Mouse (Mus musculus): ENCODE measurements around the gene Gdf11. TPM values are rescaled to one million over a fixed set of nuclear protein-coding genes. Genes with fewer than 3 reads are reported as not detected.

Gdf11 gene
- polyA plus RNA-seq, 1 experiment: 17.0 TPM

- Histone ChIP-seq H3K36me3 (ENCODE audit: control insufficient read depth, insufficient read depth) (peaks cover 27% of the 10 kb centered on the region), H3K4me3 (ENCODE audit: insufficient read depth, poor library complexity, severe bottlenecking) (peak overlapping the region; percentile 96), H3ac (ENCODE audit: control insufficient read depth, insufficient read length, low read depth) (peak overlapping the region; percentile 67), H3K27me3 (ENCODE audit: control insufficient read depth, insufficient read depth, insufficient read length) (no peaks in the 10 kb centered on the region), H3K79me3 (ENCODE audit: low read depth) (peaks cover 40% of the 10 kb centered on the region), H3K79me2 (ENCODE audit: control insufficient read depth, insufficient read depth) (peaks cover 50% of the 10 kb centered on the region)
- no peak for TF ChIP-seq MYOD1 (IDR thresholded peaks at IDR 0.05; ENCODE audit: control insufficient read depth, insufficient read length, low read depth)
- no peak for TF ChIP-seq USF1 (IDR thresholded peaks at IDR 0.05; ENCODE audit: low read depth)
- TF ChIP-seq CTCF (IDR thresholded peaks at IDR 0.05; ENCODE audit: control insufficient read depth, insufficient read depth, insufficient read length): no peak
- no peak for TF ChIP-seq FOSL1 (IDR thresholded peaks at IDR 0.05; ENCODE audit: insufficient read depth, low read length, poor library complexity, severe bottlenecking)
- TF ChIP-seq CEBPB (IDR thresholded peaks at IDR 0.05; ENCODE audit: low read depth): no peak
- TF ChIP-seq MAX (IDR thresholded peaks at IDR 0.05): no peak
These were observed 17.4 kb upstream of the Gdf11 start for GRCm38 (mm10) chr10:128908778-128909448.

- H3K36me3 ChIP-seq (ENCODE audit: control insufficient read depth, insufficient read depth): no peaks in the 10 kb centered on the region
- no peak for TF ChIP-seq MYOG (IDR thresholded peaks at IDR 0.05; ENCODE audit: control insufficient read depth, extremely low read depth, insufficient read length)
- no peak for TF ChIP-seq CEBPB (IDR thresholded peaks at IDR 0.05; ENCODE audit: low read depth)
- TF ChIP-seq USF1 (IDR thresholded peaks at IDR 0.05; ENCODE audit: low read depth): no peak
- TF ChIP-seq MAX (IDR thresholded peaks at IDR 0.05): no peak
- TF ChIP-seq CTCF (IDR thresholded peaks at IDR 0.05; ENCODE audit: control insufficient read depth, insufficient read depth, insufficient read length): no peak
- TF ChIP-seq FOSL1 (IDR thresholded peaks at IDR 0.05; ENCODE audit: insufficient read depth, low read length, poor library complexity, severe bottlenecking): no peak
- no peak for TF ChIP-seq MYOD1 (IDR thresholded peaks at IDR 0.05; ENCODE audit: control insufficient read depth, insufficient read length, low read depth)
- H3ac ChIP-seq (ENCODE audit: control insufficient read depth, insufficient read length, low read depth): no peak overlapping the region
- H3K27me3 ChIP-seq (ENCODE audit: control insufficient read depth, insufficient read depth, insufficient read length): no peaks in the 10 kb centered on the region
- peaks cover 4% of the 10 kb centered on the region for H3K79me3 ChIP-seq (ENCODE audit: low read depth)
- peaks cover 9% of the 10 kb centered on the region for H3K79me2 ChIP-seq (ENCODE audit: control insufficient read depth, insufficient read depth)
- no peak overlapping the region for H3K4me3 ChIP-seq (ENCODE audit: insufficient read depth, poor library complexity, severe bottlenecking)
These were observed 13.3 kb upstream of the Gdf11 start for GRCm38 (mm10) chr10:128904812-128905211.

DNA sequence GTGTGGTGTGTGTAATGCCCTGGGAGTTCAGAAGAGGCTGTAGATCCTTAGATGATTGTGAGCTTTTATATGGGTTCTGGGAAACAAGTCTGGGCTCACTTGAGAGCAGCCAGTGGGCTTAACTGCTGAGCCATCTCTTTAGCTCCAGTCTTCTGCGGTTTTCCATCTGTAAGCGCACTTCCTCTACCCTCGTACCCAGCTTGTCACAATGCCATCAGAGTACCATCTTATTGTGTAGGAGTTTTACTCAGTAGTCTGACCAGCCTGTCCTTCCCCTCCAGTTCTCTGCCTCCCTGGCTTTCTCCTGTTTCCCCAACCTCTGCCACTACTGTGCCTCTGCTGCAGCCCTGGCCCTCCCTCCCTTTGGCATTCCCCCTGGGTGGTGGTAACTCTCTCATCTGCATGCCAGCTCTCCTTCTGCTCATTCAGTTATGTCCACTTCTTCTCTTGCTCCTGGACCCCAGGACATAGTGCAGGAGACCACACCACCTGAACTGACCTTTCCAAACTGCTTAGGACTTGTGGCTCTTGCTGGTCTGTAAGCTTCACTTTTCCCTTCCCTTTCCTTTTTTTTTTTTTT, 11.0 kb upstream of the Gdf11 start:
- Histone ChIP-seq H3ac (ENCODE audit: control insufficient read depth, insufficient read length, low read depth) (no peak overlapping the region), H3K79me2 (ENCODE audit: control insufficient read depth, insufficient read depth) (no peaks in the 10 kb centered on the region), H3K36me3 (ENCODE audit: control insufficient read depth, insufficient read depth) (no peaks in the 10 kb centered on the region), H3K27me3 (ENCODE audit: control insufficient read depth, insufficient read depth, insufficient read length) (no peaks in the 10 kb centered on the region), H3K4me3 (ENCODE audit: insufficient read depth, poor library complexity, severe bottlenecking) (no peak overlapping the region), H3K79me3 (ENCODE audit: low read depth) (no peaks in the 10 kb centered on the region)
- no peak for TF ChIP-seq FOSL1 (IDR thresholded peaks at IDR 0.05; ENCODE audit: insufficient read depth, low read length, poor library complexity, severe bottlenecking)
- no peak for TF ChIP-seq MAX (IDR thresholded peaks at IDR 0.05)
- no peak for TF ChIP-seq MYOG (IDR thresholded peaks at IDR 0.05; ENCODE audit: control insufficient read depth, extremely low read depth, insufficient read length)
- TF ChIP-seq MYOD1 (IDR thresholded peaks at IDR 0.05; ENCODE audit: control insufficient read depth, insufficient read length, low read depth): no peak
- no peak for TF ChIP-seq USF1 (IDR thresholded peaks at IDR 0.05; ENCODE audit: low read depth)
- no peak for TF ChIP-seq CTCF (IDR thresholded peaks at IDR 0.05; ENCODE audit: control insufficient read depth, insufficient read depth, insufficient read length)
- no peak for TF ChIP-seq CEBPB (IDR thresholded peaks at IDR 0.05; ENCODE audit: low read depth)

GRCm38 (mm10) chr10:128901409-128901808, 9.9 kb upstream of the Gdf11 start:
- TF ChIP-seq MAX (IDR thresholded peaks at IDR 0.05) (no peak), USF1 (IDR thresholded peaks at IDR 0.05; ENCODE audit: low read depth) (no peak), MYOD1 (IDR thresholded peaks at IDR 0.05; ENCODE audit: control insufficient read depth, insufficient read length, low read depth) (no peak), MYOG (IDR thresholded peaks at IDR 0.05; ENCODE audit: control insufficient read depth, extremely low read depth, insufficient read length) (no peak), CEBPB (IDR thresholded peaks at IDR 0.05; ENCODE audit: low read depth) (no peak), FOSL1 (IDR thresholded peaks at IDR 0.05; ENCODE audit: insufficient read depth, low read length, poor library complexity, severe bottlenecking) (no peak), CTCF (IDR thresholded peaks at IDR 0.05; ENCODE audit: control insufficient read depth, insufficient read depth, insufficient read length) (no peak)
- H3K79me3 ChIP-seq (ENCODE audit: low read depth): no peaks in the 10 kb centered on the region
- H3ac ChIP-seq (ENCODE audit: control insufficient read depth, insufficient read length, low read depth): no peak overlapping the region
- no peaks in the 10 kb centered on the region for H3K79me2 ChIP-seq (ENCODE audit: control insufficient read depth, insufficient read depth)
- no peaks in the 10 kb centered on the region for H3K27me3 ChIP-seq (ENCODE audit: control insufficient read depth, insufficient read depth, insufficient read length)
- H3K4me3 ChIP-seq (ENCODE audit: insufficient read depth, poor library complexity, severe bottlenecking): no peak overlapping the region
- H3K36me3 ChIP-seq (ENCODE audit: control insufficient read depth, insufficient read depth): no peaks in the 10 kb centered on the region

DNA sequence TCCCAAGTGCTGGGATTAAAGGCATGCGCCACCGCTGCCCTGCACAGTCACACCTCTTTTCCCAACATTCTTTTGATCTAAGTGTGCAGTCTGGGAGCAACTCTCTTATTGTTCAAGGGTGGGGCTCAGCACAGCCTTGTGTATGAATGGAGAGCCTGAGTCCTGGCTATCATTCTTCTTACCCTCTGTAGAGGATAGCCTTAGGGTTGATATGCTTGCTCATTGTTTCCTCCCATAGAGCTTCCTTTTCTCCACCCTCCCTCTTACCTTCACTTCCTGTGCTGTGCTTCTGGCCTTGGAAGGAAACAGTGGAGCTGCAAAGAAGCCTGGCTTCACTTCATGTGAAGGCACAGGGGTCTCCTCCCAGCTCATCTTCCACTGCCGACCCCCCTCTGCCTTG, 9.2 kb upstream of the Gdf11 start, which contains the start of gene Cd63:
Gene Cd63 (plus strand): TSS at position 292 of the 400 bp plus-strand sequence.
- no peak within 1 kb of the TSS for H3K4me3 ChIP-seq (ENCODE audit: insufficient read depth, poor library complexity, severe bottlenecking)
- no peaks in the 10 kb centered on the region for H3K79me3 ChIP-seq (ENCODE audit: low read depth)
- TF ChIP-seq MYOD1 (IDR thresholded peaks at IDR 0.05; ENCODE audit: control insufficient read depth, insufficient read length, low read depth): no peak
- no peak for TF ChIP-seq CTCF (IDR thresholded peaks at IDR 0.05; ENCODE audit: control insufficient read depth, insufficient read depth, insufficient read length)
- no peak for TF ChIP-seq MAX (IDR thresholded peaks at IDR 0.05)
- no peak for TF ChIP-seq FOSL1 (IDR thresholded peaks at IDR 0.05; ENCODE audit: insufficient read depth, low read length, poor library complexity, severe bottlenecking)
- no peak for TF ChIP-seq MYOG (IDR thresholded peaks at IDR 0.05; ENCODE audit: control insufficient read depth, extremely low read depth, insufficient read length)
- TF ChIP-seq USF1 (IDR thresholded peaks at IDR 0.05; ENCODE audit: low read depth): no peak
- no peak for TF ChIP-seq CEBPB (IDR thresholded peaks at IDR 0.05; ENCODE audit: low read depth)
- no peaks in the 10 kb centered on the region for H3K79me2 ChIP-seq (ENCODE audit: control insufficient read depth, insufficient read depth)
- H3K36me3 ChIP-seq (ENCODE audit: control insufficient read depth, insufficient read depth): no peaks in the 10 kb centered on the region
- H3K27me3 ChIP-seq (ENCODE audit: control insufficient read depth, insufficient read depth, insufficient read length): no peaks in the 10 kb centered on the region
- no peak within 1 kb of the TSS for H3ac ChIP-seq (ENCODE audit: control insufficient read depth, insufficient read length, low read depth)
